Mouse (Mus musculus): ENCODE results near the gene Ly6g6c. TPM values are rescaled to one million over a fixed set of nuclear protein-coding genes. Genes with fewer than 3 reads are reported as not detected.

Ly6g6c gene
- polyA plus RNA-seq, 1 experiment from 2014 or later = not detected

Other genes starting within 250 kb of the Ly6g6c start
- gene Stk19, start 228.4 kb upstream of the Ly6g6c start, polyA plus RNA-seq (2014; fragmentation: Nextera tagmentation; extraction: Ambion mirVana) = 15.7 and 17.8 TPM in 2 replicates
- 37.3 and 38.7 TPM in 2 replicates for gene Dxo, start 228.4 kb upstream of the Ly6g6c start, polyA plus RNA-seq (2014; fragmentation: Nextera tagmentation; extraction: Ambion mirVana)
- gene Skiv2l, start 215.2 kb upstream of the Ly6g6c start, polyA plus RNA-seq (2014; fragmentation: Nextera tagmentation; extraction: Ambion mirVana) = 24.3 and 30.3 TPM in 2 replicates
- 89.9 and 96.8 TPM in 2 replicates for gene Nelfe, start 215.0 kb upstream of the Ly6g6c start, polyA plus RNA-seq (2014; fragmentation: Nextera tagmentation; extraction: Ambion mirVana)
- 0.65 and 2.5 TPM in 2 replicates for gene Cfb, start 202.9 kb upstream of the Ly6g6c start, polyA plus RNA-seq (2014; fragmentation: Nextera tagmentation; extraction: Ambion mirVana)
- gene Zbtb12, start 185.9 kb upstream of the Ly6g6c start, polyA plus RNA-seq (2014; fragmentation: Nextera tagmentation; extraction: Ambion mirVana) = 0.52 and 0.59 TPM in 2 replicates
- not detected in 2 replicates for gene Gm20547, start 183.3 kb upstream of the Ly6g6c start, polyA plus RNA-seq (2014; fragmentation: Nextera tagmentation; extraction: Ambion mirVana)
- 0.70 and 0.94 TPM in 2 replicates for gene C2, start 167.1 kb upstream of the Ly6g6c start, polyA plus RNA-seq (2014; fragmentation: Nextera tagmentation; extraction: Ambion mirVana)
- gene Ehmt2, start 166.9 kb upstream of the Ly6g6c start, polyA plus RNA-seq (2014; fragmentation: Nextera tagmentation; extraction: Ambion mirVana) = 32.4 and 42.3 TPM in 2 replicates
- gene Slc44a4, start 150.9 kb upstream of the Ly6g6c start, polyA plus RNA-seq (2014; fragmentation: Nextera tagmentation; extraction: Ambion mirVana) = 0.10 and 0.13 TPM in 2 replicates
- 16.0 and 16.6 TPM in 2 replicates for gene Neu1, start 134.1 kb upstream of the Ly6g6c start, polyA plus RNA-seq (2014; fragmentation: Nextera tagmentation; extraction: Ambion mirVana)
- gene Hspa1b, start 106.2 kb upstream of the Ly6g6c start, polyA plus RNA-seq (2014; fragmentation: Nextera tagmentation; extraction: Ambion mirVana) = 0.48 and 0.50 TPM in 2 replicates
- not detected in 2 replicates for gene Gm20481, start 95.5 kb upstream of the Ly6g6c start, polyA plus RNA-seq (2014; fragmentation: Nextera tagmentation; extraction: Ambion mirVana)
- 1.9 and 2.5 TPM in 2 replicates for gene Hspa1a, start 93.2 kb upstream of the Ly6g6c start, polyA plus RNA-seq (2014; fragmentation: Nextera tagmentation; extraction: Ambion mirVana)
- gene Hspa1l, start 92.7 kb upstream of the Ly6g6c start, polyA plus RNA-seq (2014; fragmentation: Nextera tagmentation; extraction: Ambion mirVana) = 1.7 and 4.0 TPM in 2 replicates
- 162 and 169 TPM in 2 replicates for gene Lsm2, start 83.5 kb upstream of the Ly6g6c start, polyA plus RNA-seq (2014; fragmentation: Nextera tagmentation; extraction: Ambion mirVana)
- gene Vars, start 64.4 kb upstream of the Ly6g6c start, polyA plus RNA-seq (2014; fragmentation: Nextera tagmentation; extraction: Ambion mirVana) = 55.7 and 59.7 TPM in 2 replicates
- 0.20 and 0.27 TPM in 2 replicates for gene Vwa7, start 48.8 kb upstream of the Ly6g6c start, polyA plus RNA-seq (2014; fragmentation: Nextera tagmentation; extraction: Ambion mirVana)
- 1.8 and 2.1 TPM in 2 replicates for gene Sapcd1, start 37.4 kb upstream of the Ly6g6c start, polyA plus RNA-seq (2014; fragmentation: Nextera tagmentation; extraction: Ambion mirVana)
- gene Msh5, start 18.6 kb upstream of the Ly6g6c start, polyA plus RNA-seq (2014; fragmentation: Nextera tagmentation; extraction: Ambion mirVana) = 4.4 and 4.6 TPM in 2 replicates
- 86.4 and 228 TPM in 2 replicates for gene Clic1, start 15.4 kb upstream of the Ly6g6c start, polyA plus RNA-seq (2014; fragmentation: Nextera tagmentation; extraction: Ambion mirVana)
- 213 and 217 TPM in 2 replicates for gene Ddah2, start 6.4 kb upstream of the Ly6g6c start, polyA plus RNA-seq (2014; fragmentation: Nextera tagmentation; extraction: Ambion mirVana)
- gene Mpig6b, start 796 bp downstream of the Ly6g6c start, polyA plus RNA-seq (2014; fragmentation: Nextera tagmentation; extraction: Ambion mirVana) = 1.4 and 1.8 TPM in 2 replicates
- 0.42 TPM in 1 of 2 replicates, not detected in the other for gene Ly6g6e, start 11.5 kb downstream of the Ly6g6c start, polyA plus RNA-seq (2014; fragmentation: Nextera tagmentation; extraction: Ambion mirVana)
- gene Ly6g6d, start 12.7 kb downstream of the Ly6g6c start, polyA plus RNA-seq (2014; fragmentation: Nextera tagmentation; extraction: Ambion mirVana) = 2.0 and 2.2 TPM in 2 replicates
- 1.8 TPM in 2 replicates for gene Ly6g6f, start 20.2 kb downstream of the Ly6g6c start, polyA plus RNA-seq (2014; fragmentation: Nextera tagmentation; extraction: Ambion mirVana)
- 47.4 and 51.2 TPM in 2 replicates for gene Abhd16a, start 23.9 kb downstream of the Ly6g6c start, polyA plus RNA-seq (2014; fragmentation: Nextera tagmentation; extraction: Ambion mirVana)
- gene Ly6g5c, start 42.9 kb downstream of the Ly6g6c start, polyA plus RNA-seq (2014; fragmentation: Nextera tagmentation; extraction: Ambion mirVana) = not detected in 2 replicates
- gene Ly6g5b, start 50.0 kb downstream of the Ly6g6c start, polyA plus RNA-seq (2014; fragmentation: Nextera tagmentation; extraction: Ambion mirVana) = 0.36 and 0.56 TPM in 2 replicates
- 15.7 and 17.2 TPM in 2 replicates for gene Gpank1, start 56.1 kb downstream of the Ly6g6c start, polyA plus RNA-seq (2014; fragmentation: Nextera tagmentation; extraction: Ambion mirVana)
- gene Csnk2b, start 56.7 kb downstream of the Ly6g6c start, polyA plus RNA-seq (2014; fragmentation: Nextera tagmentation; extraction: Ambion mirVana) = 221 and 222 TPM in 2 replicates
- gene D17H6S53E, start 61.0 kb downstream of the Ly6g6c start, polyA plus RNA-seq (2014; fragmentation: Nextera tagmentation; extraction: Ambion mirVana) = 8.4 and 10.8 TPM in 2 replicates
- gene Apom, start 66.7 kb downstream of the Ly6g6c start, polyA plus RNA-seq (2014; fragmentation: Nextera tagmentation; extraction: Ambion mirVana) = 2.3 and 12.9 TPM in 2 replicates
- gene Bag6, start 69.8 kb downstream of the Ly6g6c start, polyA plus RNA-seq (2014; fragmentation: Nextera tagmentation; extraction: Ambion mirVana) = 72.5 and 77.4 TPM in 2 replicates
- 128 and 163 TPM in 2 replicates for gene Prrc2a, start 99.5 kb downstream of the Ly6g6c start, polyA plus RNA-seq (2014; fragmentation: Nextera tagmentation; extraction: Ambion mirVana)
- gene Aif1, start 110.7 kb downstream of the Ly6g6c start, polyA plus RNA-seq (2014; fragmentation: Nextera tagmentation; extraction: Ambion mirVana) = 2.7 and 4.2 TPM in 2 replicates
- gene Lst1, start 123.1 kb downstream of the Ly6g6c start, polyA plus RNA-seq (2014; fragmentation: Nextera tagmentation; extraction: Ambion mirVana) = 4.9 and 5.0 TPM in 2 replicates
- 0.42 TPM in 1 of 2 replicates, not detected in the other for gene Ltb, start 129.1 kb downstream of the Ly6g6c start, polyA plus RNA-seq (2014; fragmentation: Nextera tagmentation; extraction: Ambion mirVana)
- not detected in 2 replicates for gene Tnf, start 136.6 kb downstream of the Ly6g6c start, polyA plus RNA-seq (2014; fragmentation: Nextera tagmentation; extraction: Ambion mirVana)
- not detected in 2 replicates for gene Lta, start 140.0 kb downstream of the Ly6g6c start, polyA plus RNA-seq (2014; fragmentation: Nextera tagmentation; extraction: Ambion mirVana)
- gene Gm16181, start 155.4 kb downstream of the Ly6g6c start, polyA plus RNA-seq (2014; fragmentation: Nextera tagmentation; extraction: Ambion mirVana) = 0.44 TPM in 1 of 2 replicates, not detected in the other
- 9.3 and 10.1 TPM in 2 replicates for gene Atp6v1g2, start 168.3 kb downstream of the Ly6g6c start, polyA plus RNA-seq (2014; fragmentation: Nextera tagmentation; extraction: Ambion mirVana)
- 2.3 and 4.9 TPM in 2 replicates for gene Nfkbil1, start 170.4 kb downstream of the Ly6g6c start, polyA plus RNA-seq (2014; fragmentation: Nextera tagmentation; extraction: Ambion mirVana)
- 317 and 318 TPM in 2 replicates for gene Ddx39b, start 176.4 kb downstream of the Ly6g6c start, polyA plus RNA-seq (2014; fragmentation: Nextera tagmentation; extraction: Ambion mirVana)
- gene H2-D1, start 197.3 kb downstream of the Ly6g6c start, polyA plus RNA-seq (2014; fragmentation: Nextera tagmentation; extraction: Ambion mirVana) = 21.0 and 29.1 TPM in 2 replicates